Comparison of ENCODE assay signal across 26 mouse cellular contexts in the genomic region with DNA sequence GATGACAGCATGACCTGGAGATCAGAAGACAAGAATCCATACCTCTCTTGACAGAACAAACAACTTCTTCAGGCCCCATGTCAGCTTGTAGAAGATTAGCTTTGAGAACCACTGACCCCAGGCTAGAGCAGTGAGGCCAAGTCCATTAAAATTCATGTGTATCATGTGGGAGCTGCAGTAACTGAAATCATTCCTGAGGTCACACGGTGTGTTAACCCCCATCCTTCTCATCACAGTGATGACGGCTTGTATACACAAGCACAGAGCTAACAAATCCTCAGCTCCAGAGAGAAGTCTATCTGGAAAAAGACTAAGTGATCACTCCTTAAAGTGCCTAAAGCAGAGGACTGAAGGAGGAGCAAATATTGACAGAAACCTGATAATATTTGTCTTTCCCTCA.
DNase-seq lines count a peak whose midpoint lies in the region; ATAC-seq lines count a peak whose summit lies in the region.
"Had no signal": no experiment of that assay in that cellular context is flagged by ENCODE, and none has a peak within 500 bp of the region (broad histone marks: within the 10 kb centered on the region; RNA-seq: fewer than 3 reads in every experiment).

No protein-coding gene starts in this region.

- H3K9ac ChIP-seq in midbrain, embryonic 13.5 days (replicated peaks): no peak overlapping the region
- H3K9ac ChIP-seq in midbrain, embryonic 15.5 days: no peak overlapping the region
- no peak overlapping the region for H3K9ac ChIP-seq in embryonic facial prominence, embryonic 14.5 days (ENCODE audit: low read depth, low read length)
- H3K9ac ChIP-seq: embryonic facial prominence, embryonic 15.5 days; forebrain, embryonic 12.5 days; forebrain, embryonic 15.5 days; heart, embryonic 13.5 days; hindbrain, embryonic 12.5 days; hindbrain, embryonic 15.5 days had no signal

- 73% methylated on average over 2 of the region's 2 CpGs for WGBS in midbrain, embryonic 13.5 days
- WGBS in midbrain, embryonic 15.5 days: 62% methylated on average over 2 of the region's 2 CpGs
- 44% methylated on average over 2 of the region's 2 CpGs for WGBS in embryonic facial prominence, embryonic 10.5 days
- 20% methylated on average over 2 of the region's 2 CpGs for WGBS in embryonic facial prominence, embryonic 14.5 days

- peak; percentile 48; the same call in 1 of the 2 replicates for ATAC-seq in midbrain, embryonic 13.5 days
- no peak for ATAC-seq in midbrain, embryonic 15.5 days (replicated peaks)
- no peak for ATAC-seq in embryonic facial prominence, embryonic 14.5 days (ENCODE audit: low read depth)
- ATAC-seq: forebrain, embryonic 15.5 days had no signal

- H3K4me3 ChIP-seq in midbrain, embryonic 13.5 days (replicated peaks): no peak overlapping the region
- H3K4me3 ChIP-seq in midbrain, embryonic 15.5 days: no peak overlapping the region
- no peak overlapping the region for H3K4me3 ChIP-seq in embryonic facial prominence, embryonic 10.5 days
- no peak overlapping the region for H3K4me3 ChIP-seq in embryonic facial prominence, embryonic 14.5 days (ENCODE audit: low read depth, low read length)
- H3K4me3 ChIP-seq: embryonic facial prominence, embryonic 15.5 days; erythroblast, embryonic 14.5 days; forebrain, embryonic 12.5 days; forebrain, embryonic 15.5 days; heart, adult 2 months; heart, embryonic 10.5 days; heart, embryonic 13.5 days; hindbrain, embryonic 12.5 days; hindbrain, embryonic 15.5 days had no signal

- no peaks in the 10 kb centered on the region for H3K9me3 ChIP-seq in midbrain, embryonic 13.5 days
- no peaks in the 10 kb centered on the region for H3K9me3 ChIP-seq in midbrain, embryonic 15.5 days
- no peaks in the 10 kb centered on the region for H3K9me3 ChIP-seq in embryonic facial prominence, embryonic 10.5 days
- H3K9me3 ChIP-seq in embryonic facial prominence, embryonic 14.5 days (ENCODE audit: control insufficient read depth, low read length): no peaks in the 10 kb centered on the region
- H3K9me3 ChIP-seq: embryonic facial prominence, embryonic 15.5 days; forebrain, embryonic 12.5 days; forebrain, embryonic 15.5 days; heart, embryonic 10.5 days; heart, embryonic 13.5 days; hindbrain, embryonic 12.5 days; hindbrain, embryonic 15.5 days had no signal

- intact Hi-C loops in heart, postnatal 10 days (cut with DNase I): no loop called here

- H3K36me3 ChIP-seq in midbrain, embryonic 13.5 days: no peaks in the 10 kb centered on the region
- H3K36me3 ChIP-seq in midbrain, embryonic 15.5 days (replicated peaks): no peaks in the 10 kb centered on the region
- H3K36me3 ChIP-seq in embryonic facial prominence, embryonic 10.5 days (replicated peaks): no peaks in the 10 kb centered on the region
- H3K36me3 ChIP-seq in embryonic facial prominence, embryonic 14.5 days (ENCODE audit: control insufficient read depth, insufficient read depth, low read length): no peaks in the 10 kb centered on the region
- H3K36me3 ChIP-seq: embryonic facial prominence, embryonic 15.5 days; forebrain, embryonic 12.5 days; forebrain, embryonic 15.5 days; heart, embryonic 10.5 days; heart, embryonic 13.5 days; hindbrain, embryonic 12.5 days; hindbrain, embryonic 15.5 days had no signal

- no peaks in the 10 kb centered on the region for H3K27me3 ChIP-seq in midbrain, embryonic 13.5 days
- no peaks in the 10 kb centered on the region for H3K27me3 ChIP-seq in midbrain, embryonic 15.5 days (replicated peaks)
- no peaks in the 10 kb centered on the region for H3K27me3 ChIP-seq in embryonic facial prominence, embryonic 10.5 days (replicated peaks; ENCODE audit: low read depth, poor library complexity, severe bottlenecking)
- H3K27me3 ChIP-seq in embryonic facial prominence, embryonic 14.5 days (replicated peaks; ENCODE audit: control insufficient read depth, insufficient read depth, low read length): no peaks in the 10 kb centered on the region
- H3K27me3 ChIP-seq: embryonic facial prominence, embryonic 15.5 days; forebrain, embryonic 12.5 days; forebrain, embryonic 15.5 days; heart, embryonic 13.5 days; hindbrain, embryonic 12.5 days; hindbrain, embryonic 15.5 days; Patski had no signal

- no peak overlapping the region for H3K4me2 ChIP-seq in midbrain, embryonic 13.5 days (replicated peaks)
- H3K4me2 ChIP-seq in midbrain, embryonic 15.5 days: no peak overlapping the region
- no peak overlapping the region for H3K4me2 ChIP-seq in embryonic facial prominence, embryonic 14.5 days (ENCODE audit: low read depth, low read length)
- H3K4me2 ChIP-seq: embryonic facial prominence, embryonic 15.5 days; forebrain, embryonic 12.5 days; forebrain, embryonic 15.5 days; heart, embryonic 13.5 days; hindbrain, embryonic 12.5 days; hindbrain, embryonic 15.5 days had no signal

- H3K27ac ChIP-seq in midbrain, embryonic 13.5 days: no peak overlapping the region
- no peak overlapping the region for H3K27ac ChIP-seq in midbrain, embryonic 15.5 days
- H3K27ac ChIP-seq in embryonic facial prominence, embryonic 10.5 days (replicated peaks): peak overlapping the region; percentile 35
- peak overlapping the region; percentile 8; the same call in 1 of the 2 replicates for H3K27ac ChIP-seq in embryonic facial prominence, embryonic 14.5 days (replicated peaks; ENCODE audit: low read depth, low read length)
- H3K27ac ChIP-seq: embryonic facial prominence, embryonic 15.5 days; forebrain, embryonic 12.5 days; forebrain, embryonic 15.5 days; heart, adult 2 months; heart, embryonic 10.5 days; heart, embryonic 13.5 days; hindbrain, embryonic 12.5 days; hindbrain, embryonic 15.5 days had no signal

- no peaks in the 10 kb centered on the region for H3K4me1 ChIP-seq in midbrain, embryonic 13.5 days (replicated peaks)
- no peaks in the 10 kb centered on the region for H3K4me1 ChIP-seq in midbrain, embryonic 15.5 days
- H3K4me1 ChIP-seq in embryonic facial prominence, embryonic 10.5 days: peaks cover 19% of the 10 kb centered on the region
- peaks cover 12% of the 10 kb centered on the region; the same call in 1 of the 2 replicates for H3K4me1 ChIP-seq in embryonic facial prominence, embryonic 14.5 days (ENCODE audit: control insufficient read depth, insufficient read depth, low read length)
- H3K4me1 ChIP-seq: forebrain, embryonic 12.5 days; forebrain, embryonic 15.5 days; heart, embryonic 10.5 days; heart, embryonic 13.5 days; hindbrain, embryonic 12.5 days; hindbrain, embryonic 15.5 days had no signal

- no peak for DNase-seq in embryonic facial prominence, embryonic 10.5 days (ENCODE audit: low spot score)
- no peak for DNase-seq in embryonic facial prominence, embryonic 14.5 days (ENCODE audit: low spot score)
- DNase-seq in spleen, adult 18-20 months: no peak
- DNase-seq in heart, postnatal 10 days: no peak
- no peak for DNase-seq in right cerebral cortex, postnatal 14 days
- DNase-seq: adrenal gland, postnatal 10 days; adrenal gland, postnatal 36 days; cerebellum, adult 18-20 months; cerebellum, adult 9-11 months; cerebellum, postnatal 25 days; embryo, embryonic 11 days; gastrocnemius, postnatal 10 days; gastrocnemius, postnatal 36 days; heart, adult 2 months; kidney, adult 11 months had no signal

Comparison
In these comparisons a context has a peak if more than half of its experiments do, and no peak if none do; other contexts are left out.
1. H3K27ac ChIP-seq: peak in embryonic facial prominence, embryonic 10.5 days (single experiment) and embryonic facial prominence, embryonic 14.5 days (single experiment); none in midbrain, embryonic 13.5 days (single experiment) and midbrain, embryonic 15.5 days (single experiment).